Mouse (Mus musculus): ENCODE measurements around the gene Egfl8. TPM values are rescaled to one million over a fixed set of nuclear protein-coding genes. Genes with fewer than 3 reads are reported as not detected.

The Egfl8 gene
- polyA plus RNA-seq, 1 experiment from 2014 or later = 6.0 TPM

- Histone ChIP-seq H3K9me3 (no peaks in the 10 kb centered on the region), H3K27ac (no peak overlapping the region), H3K4me1 (replicated peaks) (peaks cover 26% of the 10 kb centered on the region), H3K36me3 (no peaks in the 10 kb centered on the region), H3K4me3 (no peak overlapping the region), H3K27me3 (ENCODE audit: insufficient read depth, poor library complexity, severe bottlenecking) (peaks cover 14% of the 10 kb centered on the region; the same call in 1 of the 2 replicates)
- DNase-seq (ENCODE audit: low spot score) = no peak
- WGBS = 60% methylated on average over 9 of the region's 9 CpGs
Observed at GRCm38 (mm10) chr17:34567311-34567710, 48.5 kb downstream of the Egfl8 start.

GRCm38 (mm10) chr17:34564796-34565195 lies 51.0 kb downstream of the Egfl8 start:
- DNase-seq (ENCODE audit: low spot score) = no peak
- no peaks in the 10 kb centered on the region for H3K36me3 ChIP-seq
- peak overlapping the region; percentile 75 for H3K27ac ChIP-seq
- H3K4me3 ChIP-seq = peak overlapping the region; percentile 26; the same call in 1 of the 2 replicates
- no peaks in the 10 kb centered on the region for H3K9me3 ChIP-seq
- 39% methylated on average over 3 of the region's 3 CpGs for WGBS
- peaks cover 14% of the 10 kb centered on the region; the same call in 1 of the 2 replicates for H3K27me3 ChIP-seq (ENCODE audit: insufficient read depth, poor library complexity, severe bottlenecking)
- H3K4me1 ChIP-seq (replicated peaks) = peaks cover 21% of the 10 kb centered on the region

DNA sequence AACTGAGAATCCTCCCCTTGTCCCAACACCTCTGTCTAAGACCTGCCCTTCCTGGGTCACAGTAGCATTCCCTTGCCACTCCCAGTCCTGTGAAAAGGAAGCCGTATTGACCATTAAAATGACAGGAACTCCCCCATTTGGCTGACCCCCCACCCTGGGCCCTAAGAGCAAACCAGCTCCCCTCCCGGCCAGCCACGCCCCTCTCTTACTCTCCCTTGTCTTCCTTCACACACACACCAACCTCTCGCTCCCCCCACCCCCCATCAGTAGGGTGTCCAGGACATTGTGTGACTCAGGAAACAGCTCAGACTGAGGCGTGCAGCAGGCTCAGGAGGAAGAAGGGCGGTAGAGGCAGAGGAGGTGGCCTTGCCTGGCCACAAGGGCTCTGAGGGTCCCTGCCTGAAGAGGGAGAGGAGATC lies 51.8 kb downstream of the Egfl8 start, which contains the start of gene Notch4:
Notch4 (plus strand) TSS at position 266 of the 419 bp plus-strand sequence.
- H3K36me3 ChIP-seq = no peaks in the 10 kb centered on the region
- WGBS = 9% methylated on average over 6 of the region's 6 CpGs
- H3K9me3 ChIP-seq = no peaks in the 10 kb centered on the region
- H3K4me3 ChIP-seq = peak within 1 kb of the TSS; percentile 26
- peak within 1 kb of the TSS; percentile 75 for H3K27ac ChIP-seq
- H3K4me1 ChIP-seq (replicated peaks) = peaks cover 21% of the 10 kb centered on the region
- peak; percentile 16 for DNase-seq (ENCODE audit: low spot score)
- H3K27me3 ChIP-seq (ENCODE audit: insufficient read depth, poor library complexity, severe bottlenecking) = peaks cover 14% of the 10 kb centered on the region; the same call in 1 of the 2 replicates

GRCm38 (mm10) chr17:34563354-34563753 lies 52.4 kb downstream of the Egfl8 start:
- Histone ChIP-seq H3K36me3 (no peaks in the 10 kb centered on the region), H3K27ac (no peak overlapping the region), H3K9me3 (no peaks in the 10 kb centered on the region), H3K4me3 (no peak overlapping the region), H3K4me1 (replicated peaks) (peaks cover 21% of the 10 kb centered on the region), H3K27me3 (ENCODE audit: insufficient read depth, poor library complexity, severe bottlenecking) (peaks cover 12% of the 10 kb centered on the region; the same call in 1 of the 2 replicates)
- no peak for DNase-seq (ENCODE audit: low spot score)
- WGBS = 80% methylated on average over 11 of the region's 11 CpGs

Other genes starting within 250 kb of the Egfl8 start
- not detected in 2 replicates for gene Btnl1, start 238.8 kb downstream of the Egfl8 start, polyA plus RNA-seq (2016; fragmentation: Nextera tagmentation; extraction: Ambion mirVana)
- gene BC051142, start 217.2 kb downstream of the Egfl8 start, polyA plus RNA-seq (2016; fragmentation: Nextera tagmentation; extraction: Ambion mirVana) = 1.4 and 2.0 TPM in 2 replicates
- not detected in 2 replicates for gene Btnl4, start 138.7 kb downstream of the Egfl8 start, polyA plus RNA-seq (2016; fragmentation: Nextera tagmentation; extraction: Ambion mirVana)
- gene Btnl6, start 98.6 kb downstream of the Egfl8 start, polyA plus RNA-seq (2016; fragmentation: Nextera tagmentation; extraction: Ambion mirVana) = not detected in 2 replicates
- gene Notch4, start 51.7 kb downstream of the Egfl8 start, polyA plus RNA-seq (2016; fragmentation: Nextera tagmentation; extraction: Ambion mirVana) = 9.1 and 12.5 TPM in 2 replicates
- 8.1 and 8.4 TPM in 2 replicates for gene Gpsm3, start 26.2 kb downstream of the Egfl8 start, polyA plus RNA-seq (2016; fragmentation: Nextera tagmentation; extraction: Ambion mirVana)
- 17.7 and 17.8 TPM in 2 replicates for gene Pbx2, start 24.7 kb downstream of the Egfl8 start, polyA plus RNA-seq (2016; fragmentation: Nextera tagmentation; extraction: Ambion mirVana)
- 2.0 and 2.7 TPM in 2 replicates for gene Ager, start 18.1 kb downstream of the Egfl8 start, polyA plus RNA-seq (2016; fragmentation: Nextera tagmentation; extraction: Ambion mirVana)
- 202 and 223 TPM in 2 replicates for gene Rnf5, start 12.3 kb downstream of the Egfl8 start, polyA plus RNA-seq (2016; fragmentation: Nextera tagmentation; extraction: Ambion mirVana)
- gene Agpat1, start 11.7 kb downstream of the Egfl8 start, polyA plus RNA-seq (2016; fragmentation: Nextera tagmentation; extraction: Ambion mirVana) = 68.1 and 104 TPM in 2 replicates
- gene Ppt2, start 12.5 kb upstream of the Egfl8 start, polyA plus RNA-seq (2016; fragmentation: Nextera tagmentation; extraction: Ambion mirVana) = 22.7 and 28.7 TPM in 2 replicates
- 0.58 and 1.4 TPM in 2 replicates for gene Prrt1, start 13.6 kb upstream of the Egfl8 start, polyA plus RNA-seq (2016; fragmentation: Nextera tagmentation; extraction: Ambion mirVana)
- gene Fkbpl, start 28.8 kb upstream of the Egfl8 start, polyA plus RNA-seq (2016; fragmentation: Nextera tagmentation; extraction: Ambion mirVana) = 19.4 and 19.6 TPM in 2 replicates
- 111 and 118 TPM in 2 replicates for gene Atf6b, start 31.2 kb upstream of the Egfl8 start, polyA plus RNA-seq (2016; fragmentation: Nextera tagmentation; extraction: Ambion mirVana)
- gene Tnxb, start 54.6 kb upstream of the Egfl8 start, polyA plus RNA-seq (2016; fragmentation: Nextera tagmentation; extraction: Ambion mirVana) = 0.01 and 0.02 TPM in 2 replicates
- not detected in 2 replicates for gene C4b, start 127.9 kb upstream of the Egfl8 start, polyA plus RNA-seq (2016; fragmentation: Nextera tagmentation; extraction: Ambion mirVana)
- not detected in 2 replicates for gene Cyp21a1, start 188.6 kb upstream of the Egfl8 start, polyA plus RNA-seq (2016; fragmentation: Nextera tagmentation; extraction: Ambion mirVana)
- gene Stk19, start 221.0 kb upstream of the Egfl8 start, polyA plus RNA-seq (2016; fragmentation: Nextera tagmentation; extraction: Ambion mirVana) = 29.0 and 34.4 TPM in 2 replicates
- gene Dxo, start 221.0 kb upstream of the Egfl8 start, polyA plus RNA-seq (2016; fragmentation: Nextera tagmentation; extraction: Ambion mirVana) = 83.2 and 83.7 TPM in 2 replicates
- 58.2 and 65.1 TPM in 2 replicates for gene Skiv2l, start 234.2 kb upstream of the Egfl8 start, polyA plus RNA-seq (2016; fragmentation: Nextera tagmentation; extraction: Ambion mirVana)
- gene Nelfe, start 234.4 kb upstream of the Egfl8 start, polyA plus RNA-seq (2016; fragmentation: Nextera tagmentation; extraction: Ambion mirVana) = 137 and 139 TPM in 2 replicates
- 1.9 TPM in 2 replicates for gene Cfb, start 246.5 kb upstream of the Egfl8 start, polyA plus RNA-seq (2016; fragmentation: Nextera tagmentation; extraction: Ambion mirVana)